Mouse (Mus musculus): ENCODE results near the gene Gng12. TPM values are rescaled to one million over a fixed set of nuclear protein-coding genes. Genes with fewer than 3 reads are reported as not detected.

Gng12 gene
- polyA plus RNA-seq, 1 experiment from 2014 or later, result 34.7 TPM

GRCm38 (mm10) chr6:66972300-66972699 lies 76.1 kb downstream of the Gng12 start:
- Histone ChIP-seq H3K36me3 (ENCODE audit: control insufficient read depth, insufficient read depth, low read length) (no peaks in the 10 kb centered on the region), H3K4me3 (replicated peaks; ENCODE audit: low read depth, low read length) (no peak overlapping the region), H3K27ac (replicated peaks; ENCODE audit: low read depth, low read length) (no peak overlapping the region), H3K27me3 (ENCODE audit: control insufficient read depth, insufficient read depth, low read length) (no peaks in the 10 kb centered on the region), H3K4me2 (ENCODE audit: low read length) (no peak overlapping the region), H3K9me3 (ENCODE audit: control insufficient read depth, low read length) (no peaks in the 10 kb centered on the region), H3K4me1 (ENCODE audit: control insufficient read depth, insufficient read depth, low read length) (no peaks in the 10 kb centered on the region), H3K9ac (replicated peaks; ENCODE audit: low read length) (no peak overlapping the region)
- DNase-seq, result no peak
- WGBS, result 82% methylated on average over 8 of the region's 8 CpGs
- ATAC-seq (ENCODE audit: low FRiP score, low TSS enrichment), result no peak

- H3K4me2 ChIP-seq (ENCODE audit: low read length), result no peak overlapping the region
- H3K4me1 ChIP-seq (ENCODE audit: control insufficient read depth, insufficient read depth, low read length), result no peaks in the 10 kb centered on the region
- ATAC-seq (ENCODE audit: low FRiP score, low TSS enrichment) (no peak), DNase-seq (no peak)
- H3K27me3 ChIP-seq (ENCODE audit: control insufficient read depth, insufficient read depth, low read length), result no peaks in the 10 kb centered on the region
- no peaks in the 10 kb centered on the region for H3K36me3 ChIP-seq (ENCODE audit: control insufficient read depth, insufficient read depth, low read length)
- no peak overlapping the region for H3K4me3 ChIP-seq (replicated peaks; ENCODE audit: low read depth, low read length)
- H3K27ac ChIP-seq (replicated peaks; ENCODE audit: low read depth, low read length), result no peak overlapping the region
- no peaks in the 10 kb centered on the region for H3K9me3 ChIP-seq (ENCODE audit: control insufficient read depth, low read length)
- H3K9ac ChIP-seq (replicated peaks; ENCODE audit: low read length), result no peak overlapping the region
- WGBS, result 31% methylated on average over 3 of the region's 3 CpGs
Measured at GRCm38 (mm10) chr6:66973180-66973579, 77.0 kb downstream of the Gng12 start.

- Histone ChIP-seq H3K4me2 (ENCODE audit: low read length) (no peak overlapping the region), H3K27me3 (ENCODE audit: control insufficient read depth, insufficient read depth, low read length) (no peaks in the 10 kb centered on the region), H3K36me3 (ENCODE audit: control insufficient read depth, insufficient read depth, low read length) (no peaks in the 10 kb centered on the region), H3K4me1 (ENCODE audit: control insufficient read depth, insufficient read depth, low read length) (no peaks in the 10 kb centered on the region), H3K4me3 (replicated peaks; ENCODE audit: low read depth, low read length) (no peak overlapping the region), H3K9me3 (ENCODE audit: control insufficient read depth, low read length) (no peaks in the 10 kb centered on the region), H3K27ac (replicated peaks; ENCODE audit: low read depth, low read length) (no peak overlapping the region), H3K9ac (replicated peaks; ENCODE audit: low read length) (no peak overlapping the region)
- no peak for DNase-seq
- 91% methylated on average over 4 of the region's 4 CpGs for WGBS
- ATAC-seq (ENCODE audit: low FRiP score, low TSS enrichment), result no peak
Measured at GRCm38 (mm10) chr6:66975522-66975921, 79.3 kb downstream of the Gng12 start.

- no peak for ATAC-seq (ENCODE audit: low FRiP score, low TSS enrichment)
- no peaks in the 10 kb centered on the region for H3K4me1 ChIP-seq (ENCODE audit: control insufficient read depth, insufficient read depth, low read length)
Measured at GRCm38 (mm10) chr6:66979197-66979596, 83.0 kb downstream of the Gng12 start.

GRCm38 (mm10) chr6:66980040-66980439 lies 83.8 kb downstream of the Gng12 start:
- Histone ChIP-seq H3K9me3 (ENCODE audit: control insufficient read depth, low read length) (no peaks in the 10 kb centered on the region), H3K36me3 (ENCODE audit: control insufficient read depth, insufficient read depth, low read length) (no peaks in the 10 kb centered on the region), H3K27me3 (ENCODE audit: control insufficient read depth, insufficient read depth, low read length) (no peaks in the 10 kb centered on the region), H3K4me1 (ENCODE audit: control insufficient read depth, insufficient read depth, low read length) (no peaks in the 10 kb centered on the region), H3K27ac (replicated peaks; ENCODE audit: low read depth, low read length) (no peak overlapping the region), H3K4me2 (ENCODE audit: low read length) (no peak overlapping the region), H3K4me3 (replicated peaks; ENCODE audit: low read depth, low read length) (no peak overlapping the region), H3K9ac (replicated peaks; ENCODE audit: low read length) (no peak overlapping the region)
- 80% methylated on average over 4 of the region's 4 CpGs for WGBS
- DNase-seq (no peak), ATAC-seq (ENCODE audit: low FRiP score, low TSS enrichment) (no peak)

More at GRCm38 (mm10) chr6:66979197-66979596, 83.0 kb downstream of the Gng12 start:
- Histone ChIP-seq H3K27me3 (ENCODE audit: control insufficient read depth, insufficient read depth, low read length) (no peaks in the 10 kb centered on the region), H3K9ac (replicated peaks; ENCODE audit: low read length) (no peak overlapping the region), H3K4me3 (replicated peaks; ENCODE audit: low read depth, low read length) (no peak overlapping the region), H3K9me3 (ENCODE audit: control insufficient read depth, low read length) (no peaks in the 10 kb centered on the region), H3K4me2 (ENCODE audit: low read length) (no peak overlapping the region), H3K27ac (replicated peaks; ENCODE audit: low read depth, low read length) (no peak overlapping the region), H3K36me3 (ENCODE audit: control insufficient read depth, insufficient read depth, low read length) (no peaks in the 10 kb centered on the region)
- no peak for DNase-seq
- WGBS, result 94% methylated on average over 1 of the region's 1 CpGs

- ATAC-seq (ENCODE audit: low FRiP score, low TSS enrichment) (no peak), DNase-seq (no peak)
- WGBS, result 92% methylated on average over 3 of the region's 3 CpGs
- Histone ChIP-seq H3K27me3 (ENCODE audit: control insufficient read depth, insufficient read depth, low read length) (no peaks in the 10 kb centered on the region), H3K36me3 (ENCODE audit: control insufficient read depth, insufficient read depth, low read length) (no peaks in the 10 kb centered on the region), H3K4me2 (ENCODE audit: low read length) (no peak overlapping the region), H3K4me3 (replicated peaks; ENCODE audit: low read depth, low read length) (no peak overlapping the region), H3K4me1 (ENCODE audit: control insufficient read depth, insufficient read depth, low read length) (no peaks in the 10 kb centered on the region), H3K27ac (replicated peaks; ENCODE audit: low read depth, low read length) (no peak overlapping the region), H3K9me3 (ENCODE audit: control insufficient read depth, low read length) (no peaks in the 10 kb centered on the region), H3K9ac (replicated peaks; ENCODE audit: low read length) (no peak overlapping the region)
Measured at GRCm38 (mm10) chr6:66981366-66981765, 85.2 kb downstream of the Gng12 start.

- Histone ChIP-seq H3K27ac (replicated peaks; ENCODE audit: low read depth, low read length) (no peak overlapping the region), H3K4me3 (replicated peaks; ENCODE audit: low read depth, low read length) (no peak overlapping the region), H3K9ac (replicated peaks; ENCODE audit: low read length) (no peak overlapping the region), H3K4me1 (ENCODE audit: control insufficient read depth, insufficient read depth, low read length) (no peaks in the 10 kb centered on the region), H3K36me3 (ENCODE audit: control insufficient read depth, insufficient read depth, low read length) (no peaks in the 10 kb centered on the region), H3K27me3 (ENCODE audit: control insufficient read depth, insufficient read depth, low read length) (no peaks in the 10 kb centered on the region), H3K4me2 (ENCODE audit: low read length) (no peak overlapping the region), H3K9me3 (ENCODE audit: control insufficient read depth, low read length) (no peaks in the 10 kb centered on the region)
- DNase-seq (no peak), ATAC-seq (ENCODE audit: low FRiP score, low TSS enrichment) (no peak)
- WGBS, result 80% methylated on average over 1 of the region's 1 CpGs
Measured at GRCm38 (mm10) chr6:66981864-66982263, 85.7 kb downstream of the Gng12 start.

GRCm38 (mm10) chr6:66984079-66984478 lies 87.9 kb downstream of the Gng12 start:
- no peak for DNase-seq

GRCm38 (mm10) chr6:66984672-66985071 lies 88.5 kb downstream of the Gng12 start:
- Histone ChIP-seq H3K27ac (replicated peaks; ENCODE audit: low read depth, low read length) (no peak overlapping the region), H3K36me3 (ENCODE audit: control insufficient read depth, insufficient read depth, low read length) (no peaks in the 10 kb centered on the region), H3K27me3 (ENCODE audit: control insufficient read depth, insufficient read depth, low read length) (no peaks in the 10 kb centered on the region), H3K4me2 (ENCODE audit: low read length) (no peak overlapping the region), H3K4me3 (replicated peaks; ENCODE audit: low read depth, low read length) (no peak overlapping the region), H3K4me1 (ENCODE audit: control insufficient read depth, insufficient read depth, low read length) (no peaks in the 10 kb centered on the region), H3K9me3 (ENCODE audit: control insufficient read depth, low read length) (no peaks in the 10 kb centered on the region), H3K9ac (replicated peaks; ENCODE audit: low read length) (no peak overlapping the region)
- WGBS, result 94% methylated on average over 3 of the region's 3 CpGs
- DNase-seq (no peak), ATAC-seq (ENCODE audit: low FRiP score, low TSS enrichment) (no peak)

More at GRCm38 (mm10) chr6:66984079-66984478, 87.9 kb downstream of the Gng12 start:
- Histone ChIP-seq H3K4me3 (replicated peaks; ENCODE audit: low read depth, low read length) (no peak overlapping the region), H3K4me2 (ENCODE audit: low read length) (no peak overlapping the region), H3K9ac (replicated peaks; ENCODE audit: low read length) (no peak overlapping the region), H3K4me1 (ENCODE audit: control insufficient read depth, insufficient read depth, low read length) (no peaks in the 10 kb centered on the region), H3K9me3 (ENCODE audit: control insufficient read depth, low read length) (no peaks in the 10 kb centered on the region), H3K27ac (replicated peaks; ENCODE audit: low read depth, low read length) (no peak overlapping the region), H3K27me3 (ENCODE audit: control insufficient read depth, insufficient read depth, low read length) (no peaks in the 10 kb centered on the region), H3K36me3 (ENCODE audit: control insufficient read depth, insufficient read depth, low read length) (no peaks in the 10 kb centered on the region)
- ATAC-seq (ENCODE audit: low FRiP score, low TSS enrichment), result no peak
- WGBS, result 86% methylated on average over 5 of the region's 5 CpGs
